Mouse (Mus musculus): ENCODE results near the gene Sh3pxd2a. TPM values are rescaled to one million over a fixed set of nuclear protein-coding genes. Genes with fewer than 3 reads are reported as not detected.
A peak's percentile ranks its signal among the peaks of the same experiment; 100 is the strongest.

The Sh3pxd2a gene
- total RNA-seq, 2 experiments from 2014 or later = 31.9 to 36.9 TPM

DNA sequence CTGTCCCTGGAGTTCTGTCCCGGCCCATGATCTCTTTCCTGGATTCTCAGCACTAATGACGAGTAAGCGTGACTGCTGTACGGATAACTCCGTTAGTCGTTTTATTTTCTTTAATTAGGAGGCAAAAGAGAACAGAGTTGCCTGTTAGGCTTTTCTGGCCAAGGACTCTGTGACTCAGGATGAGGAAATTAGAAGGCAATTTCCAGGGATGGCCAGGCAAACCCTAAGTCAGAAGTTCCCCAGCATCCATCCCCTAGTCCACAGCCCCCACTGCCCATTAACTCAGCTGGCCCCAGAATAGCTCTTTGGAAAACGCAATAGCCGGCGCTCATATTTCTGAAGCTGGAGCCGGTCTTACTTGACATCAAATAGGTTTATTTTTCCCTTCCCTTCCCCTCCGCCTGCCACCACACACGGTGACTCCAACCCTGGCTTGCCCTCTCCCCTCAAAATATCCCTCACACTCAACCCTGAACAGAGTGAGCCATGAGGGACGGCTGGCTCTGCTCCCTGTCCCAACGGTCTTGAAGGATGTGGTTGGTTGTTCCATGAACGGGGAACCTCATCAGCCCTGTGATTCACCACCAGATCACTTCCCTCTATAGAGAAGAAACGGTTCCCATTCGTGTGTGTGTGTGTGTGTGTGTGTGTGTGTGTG, 5.6 kb downstream of the Sh3pxd2a start:
- DNase-seq (ENCODE audit: extremely low spot score in 1 of 2, low spot score in 1 of 2) = no peak

DNA sequence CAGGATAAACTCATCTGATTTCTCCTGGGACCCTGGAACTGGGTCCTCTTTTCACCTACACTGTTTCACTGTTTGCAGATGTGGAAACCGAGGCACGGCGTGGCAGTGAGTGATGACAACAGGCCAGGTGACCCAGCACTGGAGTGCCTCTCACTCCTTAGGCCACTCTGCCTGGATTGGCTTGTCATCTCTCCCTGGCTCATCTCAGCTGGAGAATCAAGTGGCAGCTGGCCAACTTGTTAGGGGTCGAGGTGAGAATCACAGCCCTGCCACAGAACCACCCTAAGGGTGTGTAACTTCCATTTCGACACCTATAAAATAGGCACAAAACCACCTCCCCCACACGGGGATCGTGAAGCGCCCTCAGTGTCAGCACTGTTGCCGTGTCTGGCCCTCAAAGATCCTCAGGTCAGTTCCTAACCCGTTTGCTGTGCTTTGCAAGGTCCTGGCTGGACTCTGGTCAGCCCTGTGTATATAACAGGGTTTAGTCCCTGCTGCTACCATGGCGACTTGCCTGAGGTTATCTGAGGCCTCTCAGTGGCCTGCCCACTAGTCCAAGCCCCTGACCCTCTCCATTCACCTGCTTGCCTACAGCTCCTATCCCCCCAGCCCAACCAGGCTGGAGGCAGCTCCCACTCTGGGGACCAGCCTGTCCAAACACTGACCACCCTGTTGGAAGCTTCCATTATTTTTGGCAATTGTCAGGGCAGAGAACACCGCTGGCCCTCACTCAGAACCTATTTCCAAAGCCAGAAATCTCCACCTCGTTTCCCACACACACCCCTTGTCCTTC, 6.3 kb downstream of the Sh3pxd2a start:
- DNase-seq (ENCODE audit: extremely low spot score in 1 of 2, low spot score in 1 of 2) = no peak

DNA sequence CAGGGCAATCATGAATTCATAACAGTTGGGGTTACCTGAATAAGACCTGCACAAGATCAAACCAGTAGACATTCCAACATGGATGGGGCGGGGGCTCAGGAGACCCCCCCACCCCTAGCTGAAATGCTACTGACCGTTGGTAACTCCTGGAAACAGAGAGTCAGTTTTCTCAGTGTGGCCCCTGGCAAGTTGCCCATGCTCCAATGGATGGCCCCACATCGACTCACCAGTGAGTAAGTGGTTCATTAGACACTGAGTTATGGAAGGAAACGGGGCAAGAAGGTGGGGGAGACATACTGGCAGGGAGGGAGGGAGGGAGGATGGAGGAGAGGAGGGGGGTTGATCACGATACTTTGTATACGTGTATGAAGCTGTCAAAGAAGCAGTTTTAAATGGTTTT, 8.2 kb downstream of the Sh3pxd2a start:
- no peak for DNase-seq (ENCODE audit: extremely low spot score in 1 of 2, low spot score in 1 of 2)

DNA sequence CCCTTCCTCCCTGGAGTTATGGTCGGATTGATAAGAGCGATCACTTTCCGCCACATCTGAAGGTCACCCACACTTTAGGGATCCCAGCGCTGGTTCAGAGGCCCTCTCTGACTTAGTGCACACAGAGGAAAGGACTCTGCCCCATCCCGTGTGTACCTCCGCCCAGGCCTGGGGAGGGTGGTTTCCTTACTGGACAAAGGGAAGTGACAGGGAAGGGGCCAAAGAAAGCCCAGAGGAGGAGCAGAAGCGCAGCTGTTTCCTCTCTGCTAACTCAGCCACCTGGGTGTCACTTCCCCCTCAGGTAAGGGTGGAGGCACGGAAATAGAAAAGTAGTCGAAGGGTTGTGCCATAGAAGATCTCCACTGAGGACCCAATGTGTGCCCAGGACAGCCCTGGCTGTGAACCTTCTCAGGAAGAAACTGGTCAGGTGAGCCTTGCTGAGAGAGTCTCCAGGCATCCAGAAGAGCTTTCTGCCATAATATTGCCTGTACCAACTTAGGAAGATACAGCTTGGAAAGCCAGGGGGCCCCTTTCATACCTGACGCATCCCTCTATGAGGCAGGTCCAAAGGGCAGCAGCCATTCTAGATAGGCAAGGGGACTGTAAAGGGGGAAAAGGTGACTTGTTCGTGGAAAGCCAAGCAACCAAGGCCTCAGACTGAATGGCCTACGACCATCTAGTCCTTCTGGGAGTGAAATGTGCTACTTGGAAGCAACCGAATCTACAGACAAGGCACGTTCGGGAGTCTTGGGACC, 9.0 kb downstream of the Sh3pxd2a start:
- DNase-seq (ENCODE audit: extremely low spot score in 1 of 2, low spot score in 1 of 2) = no peak

DNA sequence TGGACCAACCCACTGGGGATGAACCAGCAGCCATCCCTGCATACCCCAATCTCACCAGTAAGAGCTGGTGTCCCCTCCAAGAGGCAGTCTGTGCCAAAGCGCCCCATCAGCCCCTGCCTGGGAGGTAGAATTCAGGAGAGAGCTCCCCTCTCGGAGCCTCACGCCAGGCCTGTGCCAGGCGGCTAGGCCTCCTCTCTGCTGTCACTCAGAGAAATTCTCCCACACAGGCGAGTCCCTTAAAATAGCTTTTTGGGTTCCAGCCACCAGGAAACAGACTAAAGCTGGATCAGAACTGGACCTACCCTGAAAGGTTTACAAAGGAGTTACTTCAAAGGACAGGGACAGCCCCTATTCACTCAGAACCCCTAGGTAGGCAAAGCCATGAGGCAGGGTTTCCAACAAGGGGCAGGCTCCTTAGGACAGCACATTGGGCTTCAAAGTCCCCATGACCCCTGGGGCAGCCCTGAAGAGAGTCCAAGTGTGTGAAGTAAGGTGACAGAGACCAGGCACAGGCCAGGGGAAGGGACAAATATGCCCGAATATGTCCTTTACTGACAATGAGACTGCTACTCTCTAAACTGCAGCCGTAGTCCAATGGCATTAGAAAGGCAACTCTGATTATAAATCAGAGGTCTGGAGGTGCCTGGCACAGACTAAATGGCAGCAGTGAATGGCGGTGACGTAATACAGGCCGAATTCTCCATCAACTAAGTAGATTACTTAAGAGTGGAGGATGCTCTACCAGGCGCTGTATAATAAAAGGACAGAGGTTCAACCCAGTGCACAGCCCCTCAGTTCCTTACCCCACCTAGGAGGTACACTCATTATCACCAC, 9.8 kb downstream of the Sh3pxd2a start:
- DNase-seq (ENCODE audit: extremely low spot score in 1 of 2, low spot score in 1 of 2) = no peak

DNA sequence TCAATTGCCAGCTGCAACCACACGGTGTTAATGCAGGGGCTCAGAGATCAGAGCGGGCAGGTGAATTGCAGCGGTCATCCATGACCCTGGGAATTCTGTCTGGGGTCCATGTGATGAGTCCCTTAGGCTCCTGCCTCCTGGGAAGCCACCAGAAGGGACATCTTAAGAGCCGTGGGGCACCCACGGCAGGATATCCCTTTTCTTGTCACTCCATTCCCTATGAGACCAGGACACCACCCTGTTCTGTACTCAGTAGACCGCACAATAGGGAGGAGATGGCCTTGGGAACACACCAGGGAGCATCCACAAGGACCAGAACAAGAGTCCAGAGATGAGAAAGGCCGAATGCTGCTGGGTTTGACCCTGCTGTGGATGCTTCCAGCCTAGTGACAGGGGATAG, 10.8 kb downstream of the Sh3pxd2a start:
- DNase-seq (ENCODE audit: extremely low spot score in 1 of 2, low spot score in 1 of 2) = no peak

DNA sequence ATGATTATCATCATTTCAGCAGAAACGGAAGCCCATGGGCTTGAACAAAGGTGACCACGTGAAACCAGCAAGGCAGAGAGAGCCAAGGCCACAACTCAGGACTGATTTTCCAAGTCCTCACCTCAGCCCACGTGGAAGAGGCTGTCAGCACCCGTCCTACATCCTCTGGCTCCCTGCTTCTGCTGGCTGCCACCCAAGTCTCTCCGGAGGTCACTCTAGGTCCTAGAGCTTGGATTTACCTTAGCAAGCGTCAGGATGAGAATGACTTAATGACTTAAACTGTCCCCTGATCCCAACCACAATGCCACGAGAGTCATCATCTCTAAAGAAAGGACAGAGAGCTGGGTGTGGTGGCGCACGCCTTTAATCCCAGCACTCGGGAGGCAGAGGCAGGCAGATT, 11.5 kb downstream of the Sh3pxd2a start:
- DNase-seq (ENCODE audit: extremely low spot score in 1 of 2, low spot score in 1 of 2) = no peak

DNA sequence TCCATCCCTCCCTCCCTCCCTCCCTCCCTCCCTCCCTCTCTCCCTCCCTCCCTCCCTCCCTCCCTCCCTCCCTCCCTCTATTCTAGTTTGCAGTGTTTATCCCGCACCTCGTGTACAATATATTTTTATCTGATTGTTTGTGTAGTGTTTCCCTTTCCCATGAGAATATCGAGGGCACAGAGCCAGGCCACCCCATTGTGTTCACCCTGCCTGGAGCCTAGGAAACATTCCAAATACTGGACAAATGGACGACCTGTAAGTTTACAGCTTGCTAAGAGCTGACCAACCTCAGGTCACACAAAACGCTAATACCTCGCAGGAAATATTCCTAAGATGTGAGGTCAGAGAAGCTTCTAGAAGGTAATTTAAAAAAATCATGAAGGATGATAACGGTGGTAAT, 12.0 kb downstream of the Sh3pxd2a start:
- DNase-seq (ENCODE audit: extremely low spot score in 1 of 2, low spot score in 1 of 2) = no peak

DNA sequence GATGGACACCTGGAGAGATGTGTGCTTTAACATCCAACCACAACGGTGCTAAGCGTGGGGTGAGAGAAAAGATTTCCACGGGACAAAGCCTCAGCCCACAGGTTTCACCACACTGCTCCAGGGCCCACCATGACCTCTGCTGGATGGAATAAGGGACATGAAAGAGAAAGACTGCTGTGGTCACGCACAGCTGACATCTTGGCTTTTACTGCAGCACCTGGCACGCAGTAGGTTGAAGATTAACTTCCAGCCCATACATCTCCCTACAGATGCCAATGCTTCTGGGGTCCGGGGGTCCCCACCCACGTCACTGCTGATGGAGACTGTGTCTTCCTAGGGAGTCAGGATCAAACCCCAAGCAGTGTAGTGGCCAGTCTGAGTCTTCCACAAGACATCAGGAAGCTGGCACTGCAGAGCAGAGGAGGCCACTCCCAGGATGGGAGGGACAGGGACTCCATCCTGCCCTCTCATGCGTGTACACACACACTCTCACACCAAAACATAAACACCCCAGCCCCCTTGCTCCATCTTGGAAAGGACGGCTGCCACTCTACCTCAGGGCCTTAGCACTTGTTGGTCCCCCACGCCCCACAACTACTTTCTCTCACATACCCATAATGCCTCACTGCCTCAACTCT, 12.6 kb downstream of the Sh3pxd2a start:
- no peak for DNase-seq (ENCODE audit: extremely low spot score in 1 of 2, low spot score in 1 of 2)

DNA sequence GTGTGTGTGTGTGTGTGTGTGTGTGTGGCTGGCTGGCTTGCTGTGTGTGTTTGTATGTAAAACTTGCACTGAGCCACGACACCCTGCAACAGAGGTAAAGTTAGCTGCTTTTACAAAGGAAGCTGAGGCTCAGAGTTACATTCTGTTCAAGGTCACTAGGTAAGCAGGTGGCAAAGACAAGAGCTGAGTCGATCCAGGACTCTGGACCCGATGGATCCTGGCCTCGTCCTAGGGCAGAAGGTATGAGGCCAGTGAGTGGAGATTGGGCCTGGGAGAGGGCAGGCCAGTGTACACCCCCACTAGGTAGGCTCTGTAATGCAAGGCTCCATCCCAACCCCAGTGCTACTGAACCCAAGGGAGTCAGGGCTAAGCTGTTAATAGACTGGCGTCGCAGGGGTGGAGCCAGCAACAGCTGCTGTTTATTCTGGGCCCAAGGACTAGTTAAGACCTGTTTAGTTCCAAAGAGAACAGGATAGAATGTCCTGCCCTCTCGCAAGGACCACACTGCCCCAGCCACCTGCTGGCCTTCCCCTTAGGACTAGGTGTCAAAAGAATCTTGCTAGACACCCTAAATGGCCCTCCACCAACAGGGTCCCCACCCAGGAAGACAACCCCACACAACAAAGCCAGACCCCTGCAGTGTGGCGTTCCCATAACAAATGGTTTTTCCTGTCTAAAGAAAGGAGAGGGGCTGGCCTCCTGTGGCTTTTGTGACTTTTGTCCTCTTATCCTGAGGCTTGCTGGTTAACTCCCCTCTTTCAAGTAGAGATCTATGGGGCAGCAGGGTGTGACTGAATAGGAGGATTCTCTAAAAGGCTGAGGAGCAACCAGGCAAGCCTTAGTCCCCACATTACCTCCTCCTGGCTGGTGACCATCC, 13.7 kb downstream of the Sh3pxd2a start:
- no peak for DNase-seq (ENCODE audit: extremely low spot score in 1 of 2, low spot score in 1 of 2)

DNA sequence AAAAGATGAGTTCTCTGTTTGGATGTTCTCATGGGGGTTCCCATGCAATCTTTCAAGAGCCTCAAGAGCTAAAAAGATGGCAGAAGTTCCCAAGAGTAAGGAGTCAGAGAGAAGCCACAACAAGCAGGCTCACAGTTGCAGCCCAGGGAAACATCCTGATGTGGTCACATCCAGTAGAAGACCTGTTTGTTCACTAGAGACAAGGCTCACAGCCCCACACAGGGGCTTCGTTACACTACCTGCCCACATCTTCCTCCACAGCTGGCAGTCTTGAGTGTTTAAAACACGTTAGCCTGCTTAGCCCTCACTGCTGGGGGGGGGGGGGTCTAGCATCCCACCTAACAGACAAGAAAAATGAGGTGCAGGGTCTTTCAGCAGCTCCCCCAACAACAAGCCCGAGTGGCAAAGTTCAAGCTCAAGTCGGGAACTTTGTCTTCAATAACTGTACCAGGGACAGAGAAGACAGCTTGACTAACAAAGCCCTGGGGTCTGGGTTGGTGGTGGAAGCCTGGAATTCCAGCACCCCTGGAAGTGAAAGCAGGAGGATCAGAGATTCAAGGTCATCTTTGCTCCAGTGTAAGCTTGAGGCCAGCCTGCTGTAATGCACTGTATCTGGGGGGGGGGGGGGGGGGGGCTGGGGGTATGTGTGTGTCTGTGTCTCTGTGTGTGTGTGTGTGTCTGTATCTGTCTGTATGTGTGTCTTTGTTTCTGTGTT, 14.5 kb downstream of the Sh3pxd2a start:
- DNase-seq (ENCODE audit: extremely low spot score in 1 of 2, low spot score in 1 of 2) = no peak

DNA sequence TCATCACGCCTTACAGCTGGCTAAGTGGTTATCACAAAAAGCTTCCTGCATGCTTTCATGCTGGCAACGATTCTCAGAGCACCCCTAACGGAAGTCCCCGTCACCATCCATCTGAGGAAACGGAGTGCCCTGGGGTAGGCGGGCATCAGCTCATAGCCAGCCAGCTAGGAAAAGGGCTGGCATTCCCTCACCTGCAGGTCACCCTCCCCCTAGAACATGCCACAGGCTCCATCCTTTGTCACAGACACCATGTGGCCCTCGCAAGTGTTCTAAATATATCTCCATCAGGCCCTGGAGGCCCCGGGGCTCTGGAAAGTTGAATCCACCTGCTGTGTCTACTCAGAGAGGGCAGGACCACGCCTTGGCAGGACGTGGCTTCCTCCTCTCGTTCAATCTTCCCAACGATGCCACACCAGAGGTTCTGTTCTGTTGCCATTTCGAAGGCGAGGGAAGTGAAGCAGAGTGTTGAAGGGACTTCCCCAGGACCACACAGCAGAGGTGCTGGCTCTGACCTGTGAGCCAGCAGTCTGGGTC, 15.5 kb downstream of the Sh3pxd2a start:
- no peak for DNase-seq (ENCODE audit: extremely low spot score in 1 of 2, low spot score in 1 of 2)

DNA sequence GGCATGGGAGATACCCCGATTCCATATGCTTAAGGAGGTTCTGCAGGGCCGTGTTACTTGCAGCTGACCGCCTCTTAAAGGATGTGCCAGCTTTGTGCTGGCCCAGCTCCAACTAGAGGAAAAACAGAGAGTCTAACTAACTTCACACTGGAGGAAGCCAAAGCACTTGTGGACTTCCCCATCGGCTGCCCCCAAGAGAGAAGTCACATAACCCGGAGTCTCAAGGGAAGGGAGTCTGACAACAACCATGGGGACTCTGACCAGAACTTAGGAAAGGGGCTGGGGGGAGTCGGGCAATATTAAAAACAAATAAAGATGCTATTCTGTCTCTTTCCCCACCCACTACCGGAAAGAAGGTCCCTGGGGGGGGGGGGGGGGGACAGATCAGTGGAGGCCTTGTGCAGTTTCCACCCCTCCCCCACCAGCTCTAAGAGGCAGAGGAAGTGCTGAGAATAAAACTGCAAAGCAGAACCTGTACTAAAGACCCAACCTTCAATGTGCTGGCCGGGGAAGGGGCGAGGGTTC, 17.3 kb downstream of the Sh3pxd2a start:
- peak in 1 of 2 experiments; percentile 29 for DNase-seq (ENCODE audit: extremely low spot score in 1 of 2, low spot score in 1 of 2)

DNA sequence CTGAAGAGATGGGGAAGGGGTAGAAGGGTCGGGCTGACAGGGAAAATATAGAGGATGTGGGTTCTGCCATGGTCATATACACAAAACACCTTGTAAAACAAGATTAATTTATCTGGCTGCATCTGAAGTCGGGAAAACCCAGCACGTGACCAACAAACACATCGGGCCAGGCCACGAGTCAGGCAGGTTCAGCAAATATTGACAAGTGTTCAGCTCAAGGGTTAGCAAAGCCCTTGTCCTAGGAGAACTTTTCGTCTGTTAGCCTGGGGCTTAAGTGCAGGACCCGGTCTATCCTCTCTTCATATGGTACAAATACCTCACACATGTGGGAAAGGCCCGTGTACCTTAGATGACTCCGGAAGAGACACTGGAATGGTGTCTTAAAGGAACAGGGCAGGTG, 18.1 kb downstream of the Sh3pxd2a start:
- DNase-seq (ENCODE audit: extremely low spot score in 1 of 2, low spot score in 1 of 2) = no peak

DNA sequence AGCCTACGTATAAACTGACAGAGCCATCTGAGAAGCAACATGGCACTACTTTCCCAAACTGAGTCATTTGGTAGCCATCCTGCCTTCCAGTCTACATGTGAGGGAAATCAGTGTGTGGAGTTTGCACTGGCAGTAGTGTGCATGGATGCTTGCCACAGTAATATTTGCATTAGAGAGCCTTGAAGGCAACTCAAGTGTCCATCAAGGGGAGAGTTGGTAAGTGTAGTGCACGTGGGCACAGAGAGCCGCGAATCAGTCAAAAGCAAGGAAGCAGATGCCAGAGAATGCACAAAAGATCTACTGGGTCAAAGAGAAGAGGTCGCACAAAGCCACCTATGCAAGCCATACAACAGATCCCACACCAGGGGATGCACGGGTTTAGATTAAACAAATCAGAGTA, 18.5 kb downstream of the Sh3pxd2a start:
- no peak for DNase-seq (ENCODE audit: extremely low spot score in 1 of 2, low spot score in 1 of 2)

DNA sequence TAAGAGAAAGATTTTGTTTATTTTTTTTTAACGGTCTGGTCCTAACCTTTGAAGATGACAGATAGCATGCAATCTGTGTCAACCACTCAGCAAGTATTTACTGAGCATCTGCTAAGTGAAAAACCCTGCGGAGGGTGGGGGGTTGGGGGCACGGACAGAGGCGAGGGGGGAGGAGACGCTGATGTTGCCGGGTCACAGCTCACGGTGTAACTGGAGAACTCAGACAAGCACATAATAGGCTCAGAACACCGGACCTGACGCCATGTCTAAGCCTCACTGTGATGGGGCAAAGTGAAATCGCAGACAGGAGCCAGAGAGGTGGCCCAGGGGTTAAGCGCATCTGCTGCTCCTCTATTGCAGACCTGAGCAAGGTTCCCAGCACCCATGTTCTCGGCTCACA, 19.7 kb downstream of the Sh3pxd2a start:
- no peak for DNase-seq (ENCODE audit: extremely low spot score in 1 of 2, low spot score in 1 of 2)

DNA sequence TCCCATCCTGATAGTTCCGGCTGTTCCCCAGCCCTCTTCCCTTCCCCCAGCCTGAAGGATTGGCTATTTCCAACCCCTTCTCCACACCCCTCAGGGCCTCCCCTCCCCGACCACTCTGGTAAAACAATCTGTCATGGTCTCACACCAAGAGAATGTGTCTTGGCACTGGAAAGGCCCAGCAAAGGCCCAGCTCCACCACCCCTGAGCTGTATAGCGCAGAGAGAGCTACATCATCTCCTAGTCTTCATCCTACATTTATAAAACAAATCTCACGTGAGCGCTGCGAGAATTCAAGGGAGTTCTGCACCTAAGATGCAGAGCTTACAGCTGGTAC, 21.9 kb downstream of the Sh3pxd2a start:
- DNase-seq (ENCODE audit: extremely low spot score in 1 of 2, low spot score in 1 of 2) = no peak

Measured in layer of hippocampus, postnatal 25 days (tissue).